Mouse (Mus musculus) layer of hippocampus, adult 18-20 months (tissue): Measurements from ENCODE around the gene Kcnc2. TPM values are rescaled to one million over a fixed set of nuclear protein-coding genes. Genes with fewer than 3 reads are reported as not detected.
A peak's percentile ranks its signal among the peaks of the same experiment; 100 is the strongest.
"Not testable (repeated sequence)": the region's sequence is repeated elsewhere in the genome, so short reads cannot be mapped to it uniquely, and the experiment has no call there.

Source experiments
- DNase-seq, 2 experiments: peaks; one replicate each; pipeline ENCODE4 v3.0.0; 2022; ENCODE audit warnings: low spot score in 2 of 2
- long read RNA-seq: library from polyadenylated mRNA; stranded (forward); transcript quantifications from one replicate; pipeline ENCODE4 v2.0.0, GENCODE M21; 2021
- total RNA-seq, 2 experiments: library from RNA; stranded (reverse); gene quantifications; 2 replicates each; pipeline ENCODE4 v1.2.3; 2021

The Kcnc2 gene
- 10 to 100 TPM; 79.8 to 84.2 TPM for total RNA-seq
- long read RNA-seq, partial matches to known transcripts, result 28 of 87 reads
- long read RNA-seq, other reads (novel, unspliced or antisense), result 59 of 87 reads

DNA sequence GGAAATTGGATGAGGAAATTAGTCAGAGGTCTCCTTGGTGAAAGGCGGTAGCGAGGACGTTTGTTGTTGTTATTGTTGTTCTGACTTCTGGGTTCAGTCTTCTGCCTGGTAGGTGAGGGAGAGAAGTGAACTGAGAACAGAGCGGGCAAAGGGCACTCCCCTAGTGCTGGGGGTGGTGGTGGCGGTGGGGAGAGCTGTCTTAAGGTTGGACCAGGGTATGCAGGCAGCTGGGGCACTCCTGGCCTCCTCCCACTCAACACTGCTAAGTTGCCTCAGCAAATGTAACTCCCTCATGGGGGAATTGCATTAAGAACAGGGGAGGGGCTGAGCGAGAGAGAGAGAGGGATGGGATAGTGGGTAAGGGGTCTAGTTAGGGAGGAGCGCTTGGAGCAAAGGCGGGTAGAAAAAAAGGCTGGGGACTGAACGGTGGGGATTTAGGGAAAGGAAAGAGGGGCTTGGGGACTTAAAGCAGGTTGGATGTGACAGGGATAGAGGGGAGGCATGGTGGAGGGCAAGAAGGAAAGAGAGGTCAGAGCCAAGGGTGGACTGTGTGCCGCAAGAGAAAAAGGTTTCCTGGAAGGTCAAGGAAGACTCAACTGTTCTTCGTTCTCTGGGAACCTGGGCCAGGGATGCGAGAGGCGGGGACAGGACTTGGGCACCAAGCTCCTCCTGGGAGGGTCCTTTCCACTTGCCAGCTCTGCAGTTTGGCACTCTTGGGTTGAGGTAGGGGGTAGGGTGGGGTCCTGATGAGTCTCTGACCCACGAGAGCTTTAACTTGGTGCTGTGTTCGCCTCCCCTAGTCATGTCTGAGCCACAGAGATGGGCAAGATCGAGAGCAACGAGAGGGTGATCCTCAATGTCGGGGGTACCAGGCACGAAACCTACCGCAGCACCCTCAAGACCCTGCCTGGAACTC, at the start of gene Kcnc2:
Gene Kcnc2, plus strand, starts transcription at position 235 of the 916 bp plus-strand sequence.
- DNase-seq, result peak in 1 of 2 experiments; percentile 8

DNA sequence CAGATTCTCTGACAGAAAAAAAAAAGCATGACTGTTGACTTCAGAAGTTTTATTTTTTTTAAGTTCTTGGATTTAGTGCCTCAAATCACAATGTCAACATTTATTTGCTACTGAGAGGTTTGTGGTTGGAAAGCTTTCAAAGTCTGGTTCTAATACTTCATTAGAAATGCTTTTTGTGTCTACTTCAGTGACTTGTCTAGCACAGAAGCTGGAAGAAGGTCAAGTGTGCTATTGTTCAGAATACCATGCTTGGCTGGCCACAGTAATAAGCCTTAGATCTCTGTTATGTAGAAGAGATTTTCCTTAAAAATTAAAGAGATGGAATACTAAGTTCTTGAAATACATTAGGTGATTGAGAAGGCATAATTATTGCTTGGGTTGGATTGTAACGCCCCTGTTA, 43.8 kb upstream of the Kcnc2 start:
- no peak for DNase-seq

DNA sequence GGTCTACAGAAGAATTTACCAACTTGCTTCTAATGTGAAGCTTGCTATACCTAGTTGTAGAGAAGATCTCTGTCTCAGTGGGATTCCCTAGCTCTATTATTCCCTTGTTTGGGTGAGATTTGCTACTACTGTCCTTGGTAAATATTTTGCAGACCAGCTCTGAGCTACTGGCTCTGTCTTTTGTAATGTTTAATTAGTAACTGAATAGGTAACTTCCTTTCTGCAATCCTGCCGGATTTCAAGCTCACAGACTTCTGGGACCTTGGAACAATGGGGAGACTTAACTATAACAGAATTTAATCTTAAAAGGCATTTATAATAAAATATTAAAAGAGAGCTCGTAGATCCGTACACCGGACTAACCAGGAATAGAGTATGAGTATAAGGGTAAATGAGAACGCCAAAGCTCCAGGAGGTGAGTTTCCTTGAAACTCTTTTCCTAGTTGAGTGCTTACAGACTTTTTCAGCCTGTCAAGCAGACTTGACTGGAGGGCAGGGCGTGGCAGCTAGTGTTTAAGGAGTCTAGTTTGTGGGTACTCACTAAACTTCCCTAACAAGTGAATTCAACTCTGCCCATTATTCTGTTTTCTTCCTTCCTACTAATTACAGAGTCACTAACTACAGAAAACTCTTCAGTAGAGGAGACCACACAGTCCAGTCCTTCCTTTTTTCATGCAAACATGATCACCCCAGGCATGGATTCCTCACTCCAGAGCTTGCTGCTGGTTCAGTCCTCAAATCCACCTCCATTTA, 41.7 kb upstream of the Kcnc2 start:
- DNase-seq, result not testable (repeated sequence)

DNA sequence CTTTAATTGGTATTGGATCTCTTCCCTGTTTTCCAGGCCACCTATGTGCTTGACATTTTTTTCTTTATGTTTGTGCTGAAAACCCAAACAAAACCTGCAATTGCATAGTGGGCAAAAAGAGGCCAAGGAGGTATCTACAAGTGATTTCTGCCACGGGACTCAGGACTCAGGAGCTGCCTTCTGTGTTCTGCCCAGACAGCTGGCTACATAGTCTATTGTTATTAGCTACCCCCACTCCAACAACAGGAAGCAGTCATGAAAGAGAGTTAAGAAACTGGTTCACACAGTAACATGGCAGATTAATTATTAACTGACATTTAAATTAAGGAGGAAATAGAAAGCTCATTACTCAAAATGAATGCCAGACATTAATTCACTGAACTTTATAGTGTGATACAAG, 38.2 kb upstream of the Kcnc2 start:
- not testable (repeated sequence) for DNase-seq

- not testable (repeated sequence) for DNase-seq
These were observed 35.5 kb upstream of the Kcnc2 start for GRCm38 (mm10) chr10:112235396-112235940.

DNA sequence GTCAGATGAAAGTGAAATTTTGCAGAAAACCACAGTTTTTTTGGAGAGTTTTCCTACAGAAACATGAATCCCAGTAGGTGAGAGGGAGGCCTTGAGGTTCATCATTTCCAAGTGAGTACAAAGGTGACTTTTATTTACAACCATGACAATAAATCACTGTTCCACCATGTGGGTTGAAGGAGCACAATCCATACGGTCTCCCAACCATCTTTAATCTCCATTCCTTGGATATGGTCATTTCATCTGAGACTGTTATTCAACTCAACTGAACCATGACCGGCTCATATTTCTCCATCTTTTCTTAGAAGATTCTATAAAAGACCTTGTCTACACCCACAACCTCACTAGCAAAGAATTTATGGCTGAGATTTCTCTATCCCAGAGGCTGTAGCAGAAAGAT, 22.6 kb upstream of the Kcnc2 start:
- no peak for DNase-seq

DNA sequence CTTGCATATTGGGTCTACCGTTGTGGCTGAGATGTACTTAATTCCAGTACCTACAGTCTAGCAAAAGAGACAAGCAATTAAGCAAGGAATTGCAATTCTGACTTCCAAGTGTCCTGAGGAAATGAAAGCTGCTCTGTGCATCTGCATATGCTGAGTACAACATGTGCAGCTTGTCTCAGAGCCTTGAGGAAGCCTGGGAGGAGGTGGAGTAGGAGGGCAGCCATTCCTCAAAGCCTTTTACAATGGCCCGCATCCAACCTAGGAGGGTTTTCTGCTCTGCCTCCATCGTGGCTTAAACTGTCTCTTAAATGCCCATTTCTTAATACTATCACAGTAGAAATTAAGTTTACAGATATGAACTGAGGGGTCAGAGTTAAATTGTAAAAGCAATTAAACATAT, 7.5 kb upstream of the Kcnc2 start:
- peak; percentile 40 to 68 for DNase-seq

GRCm38 (mm10) chr10:112269481-112269880, 1.4 kb upstream of the Kcnc2 start:
- no peak for DNase-seq

- DNase-seq, result peak in 1 of 2 experiments; percentile 17
These were observed 761 bp upstream of the Kcnc2 start for GRCm38 (mm10) chr10:112269939-112270781.

GRCm38 (mm10) chr10:112271803-112272165, 863 bp downstream of the Kcnc2 start:
- DNase-seq, result no peak

DNA sequence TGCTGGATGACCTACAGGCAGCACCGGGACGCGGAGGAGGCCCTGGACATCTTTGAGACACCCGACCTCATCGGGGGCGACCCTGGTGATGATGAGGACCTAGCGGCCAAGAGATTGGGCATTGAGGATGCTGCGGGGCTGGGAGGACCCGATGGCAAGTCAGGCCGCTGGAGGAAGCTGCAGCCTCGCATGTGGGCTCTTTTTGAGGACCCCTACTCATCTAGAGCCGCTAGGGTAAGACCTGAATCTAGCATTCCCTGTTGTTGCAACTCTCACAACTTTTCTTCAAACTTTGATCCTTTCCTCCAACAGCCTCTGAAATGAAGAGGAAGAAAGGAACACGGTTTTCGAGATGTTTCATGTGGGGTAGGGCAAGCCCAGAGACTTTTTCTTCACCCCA, 1.2 kb downstream of the Kcnc2 start:
- no peak for DNase-seq

DNA sequence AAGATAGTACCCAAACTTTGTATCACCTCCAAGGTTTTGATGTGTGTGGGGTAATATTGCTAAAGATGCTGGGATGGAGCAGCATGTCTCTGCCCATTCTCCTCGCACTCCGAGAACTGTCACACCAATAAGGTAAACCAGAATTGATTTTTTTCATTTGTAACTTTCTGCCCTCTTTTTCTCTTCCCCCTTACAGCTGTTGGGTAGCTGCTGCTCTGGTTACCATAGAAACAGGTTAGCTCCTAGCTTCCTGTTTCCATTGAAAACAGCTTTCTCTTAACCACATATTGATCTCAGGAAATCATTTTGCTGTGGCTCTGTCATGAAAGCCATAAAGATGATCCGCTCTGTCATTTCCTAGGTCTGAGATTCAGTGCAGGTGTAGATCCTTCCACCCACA, 7.1 kb downstream of the Kcnc2 start:
- no peak for DNase-seq

GRCm38 (mm10) chr10:112315136-112315535, 44.2 kb downstream of the Kcnc2 start:
- DNase-seq, result peak; percentile 44 to 55

GRCm38 (mm10) chr10:112317783-112318182, 46.9 kb downstream of the Kcnc2 start:
- DNase-seq, result no peak

GRCm38 (mm10) chr10:112357669-112358362, 86.9 kb downstream of the Kcnc2 start:
- no peak for DNase-seq

GRCm38 (mm10) chr10:112358363-112358704, 87.4 kb downstream of the Kcnc2 start:
- no peak for DNase-seq

DNA sequence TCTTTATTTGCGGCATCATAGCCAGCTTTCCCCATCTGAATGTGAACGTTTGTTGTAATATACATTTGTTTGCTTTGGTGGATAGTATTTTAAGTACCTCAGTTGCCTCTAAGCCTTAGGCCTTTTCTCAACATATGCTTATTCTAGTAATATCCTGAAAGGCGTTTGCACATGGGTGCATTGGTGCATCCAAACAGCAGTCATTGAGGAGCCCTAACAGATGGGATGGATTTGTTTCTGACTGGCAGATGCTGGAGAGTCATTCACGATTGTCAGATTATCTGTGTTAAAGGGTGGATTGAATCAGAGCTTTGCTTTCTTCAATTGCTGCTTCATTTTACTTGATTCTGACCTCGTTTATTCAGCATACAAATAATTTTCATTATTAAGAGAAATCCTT, 89.8 kb downstream of the Kcnc2 start:
- DNase-seq, result peak; percentile 30 to 44

DNA sequence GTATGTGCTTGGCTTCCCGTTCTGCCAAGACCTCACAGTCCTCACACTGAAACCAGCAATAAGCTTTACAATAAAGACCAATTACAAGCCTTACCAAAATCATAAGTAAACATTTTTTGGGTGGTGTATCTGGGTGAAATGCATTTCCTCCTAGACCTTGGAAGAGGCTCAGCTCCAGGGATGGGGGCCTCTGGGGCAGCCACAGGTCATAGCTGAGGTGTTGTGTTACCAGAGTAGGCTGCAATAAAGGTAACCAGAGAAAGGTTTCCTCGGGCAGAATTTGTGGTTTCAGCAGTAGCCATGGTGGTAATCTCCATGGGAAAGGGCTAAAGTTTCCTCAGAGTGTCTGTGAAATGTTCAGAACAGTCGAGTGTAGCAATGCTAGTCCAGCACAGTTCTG, 97.4 kb downstream of the Kcnc2 start:
- no peak for DNase-seq

DNA sequence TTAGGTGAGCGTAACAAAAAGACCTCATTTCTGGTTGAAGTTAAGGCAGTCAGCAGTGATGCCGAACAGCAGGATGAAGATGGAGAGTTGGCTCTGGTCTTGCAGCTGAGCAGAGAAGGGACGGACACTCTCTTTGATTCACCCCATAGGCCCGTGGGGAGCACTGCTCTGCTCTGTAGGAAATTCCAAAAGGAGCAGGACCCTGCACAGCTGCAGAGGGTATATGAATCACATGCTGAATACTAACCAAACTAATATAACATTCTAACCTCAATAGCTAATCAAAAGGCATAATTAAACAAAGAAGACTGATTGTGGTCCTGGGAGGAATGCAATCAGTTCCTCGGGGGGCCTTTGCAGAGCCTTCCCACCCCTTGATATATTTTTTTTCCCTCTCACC, 106.2 kb downstream of the Kcnc2 start:
- DNase-seq, result no peak

- no peak for DNase-seq
These were observed 107.5 kb downstream of the Kcnc2 start for GRCm38 (mm10) chr10:112378465-112378864.
